Mouse (Mus musculus): ENCODE measurements at regions not wholly inside any gene's neighbourhood (a gene's known extent, or its start where the extent isn't known, plus 50 kb on each side); places are given as distances from the start of the nearest gene placed in this dataset.
A peak's percentile ranks its signal among the peaks of the same experiment; 100 is the strongest.

DNA sequence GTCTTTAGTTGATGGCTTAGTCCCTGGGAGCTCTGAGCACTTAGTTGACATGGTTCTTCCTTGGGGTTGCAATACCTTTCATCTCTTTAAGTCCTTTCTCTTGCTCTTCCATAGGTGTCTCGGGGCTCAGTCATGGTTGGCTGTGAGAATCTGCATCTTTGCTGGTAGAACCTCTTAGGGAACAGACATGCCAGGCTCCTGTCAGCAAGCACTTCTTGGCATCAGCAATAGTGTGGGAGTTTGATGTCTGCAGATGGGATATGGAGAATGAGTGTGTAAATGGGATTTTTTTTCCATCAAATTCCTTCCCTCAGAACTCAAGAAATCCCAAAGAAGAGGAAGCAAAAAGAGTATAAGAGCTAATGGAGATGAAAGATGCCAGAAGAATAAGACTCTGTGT lies 1975.9 kb upstream of the Gm12353 start:
- DNase-seq (ENCODE audit: low spot score in 2 of 2): no peak

DNA sequence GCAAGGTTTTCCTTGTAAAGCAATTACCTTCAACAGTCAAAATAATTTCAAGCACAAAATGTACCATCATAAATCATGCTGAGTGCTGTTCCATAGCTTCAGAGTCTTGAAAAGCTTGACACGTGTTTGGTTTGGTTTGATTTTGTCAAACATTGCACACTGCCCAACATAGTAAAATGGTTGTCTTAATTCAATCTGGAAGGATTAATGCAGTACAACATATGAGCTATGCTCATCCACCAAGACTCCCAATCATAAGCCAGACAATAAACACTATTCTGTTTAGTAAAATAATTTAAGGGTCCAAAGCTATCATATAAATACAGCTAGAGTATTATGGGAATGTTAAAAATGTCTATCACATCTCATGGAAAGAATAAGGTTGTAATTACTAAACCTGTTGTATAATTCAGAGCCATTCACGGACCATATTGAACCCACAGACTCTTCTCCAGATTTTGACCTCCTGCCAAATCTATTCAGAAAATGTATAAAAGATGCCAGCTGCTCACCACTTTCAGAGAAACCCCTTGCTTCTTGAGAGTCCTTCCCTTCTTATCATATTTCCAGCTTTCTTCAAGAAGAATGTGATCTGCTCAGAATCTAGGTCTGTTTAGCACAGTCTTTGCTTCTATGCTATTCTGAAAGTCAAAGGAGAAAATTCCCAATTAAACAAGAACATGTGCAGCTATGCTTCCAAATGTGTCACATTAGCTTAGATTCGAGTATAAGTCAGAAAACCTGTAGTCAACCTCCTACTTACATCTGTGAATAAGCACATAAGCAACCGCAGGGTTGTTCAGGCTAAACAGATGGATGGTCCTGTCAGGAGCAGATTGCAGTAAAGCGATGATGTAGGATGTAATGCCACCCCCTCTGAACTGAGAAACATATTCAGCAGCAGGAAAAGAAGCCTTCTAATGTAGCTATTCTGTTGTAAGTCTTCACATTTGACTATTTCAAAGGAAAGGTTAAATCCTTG lies 1969.4 kb upstream of the Gm12353 start:
- peak in 1 of 2 experiments; percentile 20 for DNase-seq (ENCODE audit: low spot score in 2 of 2)

DNA sequence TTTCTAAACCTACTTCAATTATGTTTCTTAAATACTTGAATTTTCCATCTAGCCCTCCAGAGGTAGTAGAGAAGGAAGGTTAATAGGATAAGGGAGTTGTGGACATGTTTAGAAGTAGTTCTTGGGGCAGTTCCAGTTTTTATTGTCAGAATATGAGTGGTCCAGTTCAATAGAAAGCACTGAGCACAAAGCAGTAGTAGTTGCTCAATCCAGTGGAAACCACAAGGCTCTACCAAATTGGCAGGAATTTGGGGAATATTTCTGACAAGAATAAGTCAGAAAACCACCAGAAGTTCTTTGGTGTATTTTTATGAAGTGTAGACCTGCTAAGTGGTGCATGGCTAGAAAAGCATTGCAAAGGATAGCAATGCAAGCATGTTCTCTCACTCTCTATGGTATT lies 1958.5 kb upstream of the Gm12353 start:
- DNase-seq (ENCODE audit: low spot score in 2 of 2): no peak

DNA sequence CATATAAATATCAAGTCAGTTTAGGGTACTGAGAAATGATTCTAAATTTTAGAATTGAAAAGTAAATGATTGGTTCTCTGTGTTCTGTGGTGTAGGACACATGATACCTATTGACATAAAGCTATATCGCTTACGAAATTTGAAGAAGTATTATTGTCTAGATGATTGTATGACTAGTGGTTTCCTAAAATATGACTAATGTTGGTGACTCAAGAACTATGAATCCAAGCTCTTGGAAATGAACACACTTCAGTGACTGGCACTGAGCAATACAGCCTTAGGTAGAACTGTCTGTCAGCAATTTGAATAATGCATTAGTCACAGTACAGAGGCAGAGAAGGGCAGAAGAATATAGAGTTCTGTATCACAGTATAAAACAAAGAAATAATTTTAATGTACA lies 1955.9 kb upstream of the Gm12353 start:
- DNase-seq (ENCODE audit: low spot score in 2 of 2): no peak

DNA sequence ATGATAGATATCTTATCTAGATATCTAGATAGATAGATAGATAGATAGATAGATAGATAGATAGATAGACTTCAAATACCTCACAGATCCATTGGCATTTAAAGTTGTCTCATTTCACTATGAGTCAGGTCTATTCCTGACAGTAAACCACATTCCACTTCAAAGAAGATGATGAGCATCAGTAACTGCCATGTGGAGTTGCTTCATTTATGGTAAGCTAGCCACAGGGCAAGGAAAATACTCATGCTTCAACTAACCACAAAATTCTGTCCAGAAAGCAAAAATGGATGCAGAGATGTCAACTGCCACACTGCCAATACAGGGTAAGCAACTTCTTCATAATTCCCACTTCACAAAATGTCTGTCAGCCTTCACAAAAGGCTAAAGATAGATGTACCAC lies 1951.7 kb upstream of the Gm12353 start:
- DNase-seq (ENCODE audit: low spot score in 2 of 2): no peak

DNA sequence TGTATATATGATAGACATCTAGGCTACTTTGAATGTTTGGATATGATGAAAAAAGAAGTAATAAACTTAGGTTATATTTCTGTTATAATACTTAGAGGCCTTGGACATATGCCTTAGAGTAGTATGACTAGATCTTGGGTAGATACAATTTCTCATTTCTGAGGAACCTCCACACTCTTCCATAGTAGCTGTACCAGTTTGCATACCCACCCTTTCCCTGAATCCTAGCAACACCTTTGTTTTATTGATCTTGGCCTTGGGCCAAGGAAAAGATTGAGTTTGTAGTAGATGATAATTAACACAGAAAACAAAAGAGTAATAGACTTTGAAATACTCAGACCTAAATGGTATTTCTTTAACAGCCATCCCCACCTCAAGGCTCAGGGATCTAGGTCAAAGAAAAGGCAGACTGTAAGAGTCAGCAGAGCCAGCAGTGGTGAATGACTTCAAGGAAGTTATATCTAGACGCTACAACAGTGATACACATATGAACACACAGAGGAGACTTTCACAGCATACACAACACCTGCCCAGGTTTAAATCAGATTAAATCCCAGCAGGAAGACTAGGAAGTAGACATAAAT lies 1937.9 kb upstream of the Gm12353 start:
- DNase-seq (ENCODE audit: low spot score in 2 of 2): no peak

Measured in frontal cortex, postnatal 25 days (tissue).